Mouse (Mus musculus): ENCODE data around the gene Ncoa6.

DNA sequence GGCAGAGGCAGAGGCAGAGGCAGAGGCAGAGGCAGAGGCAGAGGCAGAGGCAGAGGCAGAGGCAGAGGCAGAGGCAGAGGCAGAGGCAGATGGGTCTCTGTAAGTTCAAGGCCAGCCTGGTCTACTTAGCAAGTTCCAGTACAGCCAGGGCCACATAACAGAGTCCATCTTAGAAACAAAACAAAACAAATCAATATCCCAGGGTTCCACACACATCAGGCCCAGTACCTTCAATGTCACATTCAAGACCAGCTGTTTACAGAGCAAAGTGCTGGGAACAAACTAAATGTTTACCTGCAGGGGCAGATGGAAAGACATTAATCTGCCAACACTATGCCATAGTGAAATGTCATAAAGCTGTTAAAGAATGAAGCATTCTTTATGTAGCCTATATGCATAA, 99.2 kb downstream of the Ncoa6 start:
- TF ChIP-seq CTCF (IDR thresholded peaks at IDR 0.05; ENCODE audit: low read depth, low read length) (no peak), TAL1 (conservative IDR thresholded peaks at IDR 0.05; ENCODE audit: low read depth, low read length) (no peak), GATA1 (IDR thresholded peaks at IDR 0.05; ENCODE audit: borderline replicate concordance, low read length) (no peak)

Data from G1E (cell line).